34 mouse cellular contexts compared by ENCODE assay signal in the genomic region with DNA sequence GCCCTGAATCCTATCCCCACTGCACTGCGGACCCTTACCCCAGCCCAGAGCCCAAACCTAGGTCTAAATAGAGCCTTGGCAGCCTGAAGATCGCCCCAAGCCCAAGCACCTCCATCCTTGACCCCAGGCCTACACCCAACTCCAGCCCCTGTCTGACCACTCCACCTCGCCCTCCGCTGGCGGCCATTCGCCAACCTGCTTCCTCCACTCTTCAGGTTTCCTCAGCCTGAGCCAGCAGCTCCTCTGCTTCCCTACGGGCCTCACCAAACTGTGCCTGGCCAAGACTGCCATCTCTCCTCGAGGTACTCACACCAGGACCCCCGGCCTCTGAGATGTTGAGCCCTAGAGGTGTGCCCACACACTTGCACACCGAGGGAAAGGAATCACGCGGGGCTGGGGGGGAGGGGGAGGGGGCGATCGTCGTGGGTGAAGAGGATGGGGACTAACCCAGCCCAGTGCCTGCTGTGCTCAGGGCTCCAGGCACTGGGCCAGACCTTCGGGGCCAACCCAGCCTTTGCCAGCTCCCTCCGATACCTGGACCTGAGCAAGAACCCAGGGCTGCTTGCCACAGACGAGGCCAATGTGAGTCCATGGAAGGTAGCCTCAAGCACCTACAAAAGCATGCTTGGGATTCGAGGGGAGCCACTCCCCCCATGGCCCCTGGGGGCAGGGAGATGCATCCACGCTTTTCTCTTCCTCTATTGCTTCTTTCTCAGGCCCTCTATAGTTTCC. TPM values are rescaled to one million over a fixed set of nuclear protein-coding genes. Genes with fewer than 3 reads are reported as not detected.
DNase-seq lines count a peak whose midpoint lies in the region; ATAC-seq and TF ChIP-seq lines count a peak whose summit lies in the region.
"Had no signal": no experiment of that assay in that cellular context is flagged by ENCODE, and none has a peak within 500 bp of the region (broad histone marks: within the 10 kb centered on the region; RNA-seq: fewer than 3 reads in every experiment).

No protein-coding gene starts in this region.

- no peaks in the 10 kb centered on the region for H3K27me3 ChIP-seq in heart, embryonic 14.5 days (ENCODE audit: control insufficient read depth, insufficient read depth, low read length)
- H3K27me3 ChIP-seq in cerebellum, adult 2 months (ENCODE audit: control insufficient read depth, insufficient read depth, low read length) = no peaks in the 10 kb centered on the region
- H3K27me3 ChIP-seq: embryonic facial prominence, embryonic 12.5 days; hindbrain, embryonic 13.5 days; limb, embryonic 15.5 days; liver, embryonic 13.5 days; neural tube, embryonic 13.5 days had no signal

- WGBS in heart, embryonic 14.5 days = 72% methylated on average over 19 of the region's 20 CpGs
- WGBS in cerebellum, adult 2 months = 25% methylated on average over 19 of the region's 20 CpGs

- no peak for TF ChIP-seq CTCF in cerebellum, adult 2 months (IDR thresholded peaks at IDR 0.05; ENCODE audit: borderline replicate concordance, insufficient read depth, low read depth, low read length)

- no peaks in the 10 kb centered on the region for H3K36me3 ChIP-seq in heart, embryonic 14.5 days (ENCODE audit: control insufficient read depth, insufficient read depth, low read length)
- H3K36me3 ChIP-seq: heart, embryonic 12.5 days; limb, embryonic 15.5 days; liver, embryonic 13.5 days had no signal

- DNase-seq in heart, adult 9 months (ENCODE audit: low spot score in 2 of 2) = no peak
- DNase-seq in cerebellum, adult 18-20 months = peak; percentile 57 to 69
- DNase-seq in cerebellum, adult 2 months = peak; percentile 66 to 72
- DNase-seq in cerebellum, postnatal 14 days = peak; percentile 68 to 79
- no peak for DNase-seq in adrenal gland, postnatal 4 days (ENCODE audit: low spot score in 2 of 2)
- DNase-seq in kidney, adult 11 months = no peak
- DNase-seq: adrenal gland, adult 2 months; adrenal gland, postnatal 36 days; B cell, adult 2 months; embryo, embryonic 11 days; gastrocnemius, postnatal 36 days; heart, postnatal 36 days; kidney, adult 9 months; kidney, postnatal 10 days; liver, embryonic 13.5 days; lung, adult 2 months; lung, postnatal 10 days; right cerebral cortex, postnatal 4 days; thymus, adult 18-20 months; thymus, postnatal 25 days had no signal

- ATAC-seq in heart, embryonic 14.5 days (ENCODE audit: insufficient number of reproducible peaks, insufficient read depth, low FRiP score, low read depth) = no peak
- ATAC-seq: forebrain, embryonic 14.5 days; intestine, embryonic 16.5 days had no signal

- peak overlapping the region; percentile 42 for H3K4me2 ChIP-seq in heart, embryonic 14.5 days (ENCODE audit: low read length)
- H3K4me2 ChIP-seq: embryonic facial prominence, embryonic 12.5 days; hindbrain, embryonic 13.5 days; limb, embryonic 15.5 days; liver, embryonic 13.5 days; neural tube, embryonic 13.5 days had no signal

- peaks cover 14 to 22% of the 10 kb centered on the region in 2 experiments for H3K4me1 ChIP-seq in heart, embryonic 14.5 days (ENCODE audit: control insufficient read depth in 2 of 2, insufficient read depth in 2 of 2, low read length in 2 of 2)
- H3K4me1 ChIP-seq in cerebellum, adult 2 months (ENCODE audit: control insufficient read depth, insufficient read depth, low read length) = peaks cover 13% of the 10 kb centered on the region

- H3K27ac ChIP-seq in heart, embryonic 14.5 days (replicated peaks in 1 of 2; ENCODE audit: control insufficient read depth in 1 of 2, insufficient read depth in 1 of 2, low read depth in 2 of 2, low read length in 2 of 2) = peak overlapping the region; percentile 28 to 54; a peak in 2 of 4 replicates
- no peak overlapping the region for H3K27ac ChIP-seq in cerebellum, adult 2 months (ENCODE audit: insufficient read depth, low read length)
- H3K27ac ChIP-seq: embryonic facial prominence, embryonic 12.5 days; hindbrain, embryonic 13.5 days; limb, embryonic 10.5 days; limb, embryonic 15.5 days; liver, embryonic 13.5 days; macrophage; neural tube, embryonic 13.5 days; stomach, postnatal 0 days had no signal

- H3K9ac ChIP-seq in heart, embryonic 14.5 days (ENCODE audit: low read length) = no peak overlapping the region
- H3K9ac ChIP-seq: embryonic facial prominence, embryonic 12.5 days; hindbrain, embryonic 13.5 days; limb, embryonic 15.5 days; liver, embryonic 13.5 days; neural tube, embryonic 13.5 days had no signal

- TF ChIP-seq POLR2A in cerebellum, adult 2 months (IDR thresholded peaks at IDR 0.05; ENCODE audit: borderline replicate concordance, insufficient read depth, low read length) = no peak

- no peaks in the 10 kb centered on the region for H3K9me3 ChIP-seq in heart, embryonic 14.5 days (ENCODE audit: control insufficient read depth, low read length)
- H3K9me3 ChIP-seq: embryonic facial prominence, embryonic 12.5 days; heart, embryonic 12.5 days; hindbrain, embryonic 13.5 days; limb, embryonic 10.5 days; limb, embryonic 15.5 days; liver, embryonic 13.5 days; neural tube, embryonic 13.5 days had no signal

- H3K4me3 ChIP-seq in heart, embryonic 14.5 days (ENCODE audit: control insufficient read depth in 1 of 2, insufficient read depth in 1 of 2, low read depth in 1 of 2, low read length in 2 of 2) = no peak overlapping the region
- H3K4me3 ChIP-seq in cerebellum, adult 2 months (replicated peaks; ENCODE audit: insufficient read depth, low read depth, low read length) = no peak overlapping the region
- H3K4me3 ChIP-seq: embryonic facial prominence, embryonic 12.5 days; heart, embryonic 12.5 days; hindbrain, embryonic 13.5 days; limb, embryonic 10.5 days; limb, embryonic 15.5 days; liver, embryonic 13.5 days; neural tube, embryonic 13.5 days had no signal

RNA-seq across cellular contexts. Expression of a gene that starts 5.2 kb away (rescaled TPM):
- polyA plus RNA-seq in heart, embryonic 14.5 days (2014; fragmentation: Nextera tagmentation; extraction: Ambion mirVana) = 1.6 and 2.9 TPM in 2 replicates
- 109 and 119 TPM in 2 replicates for polyA plus RNA-seq in cerebellum, adult 2 months (2012; rRNA removed)
- total RNA-seq in adrenal gland, postnatal 4 days (2021) = 10 to 100 TPM; 19.6 to 25.4 TPM

RNA-seq across cellular contexts. Expression of a gene that starts 14.6 kb away (rescaled TPM):
- 0.12 and 0.36 TPM in 2 replicates for polyA plus RNA-seq in heart, embryonic 14.5 days (2014; fragmentation: Nextera tagmentation; extraction: Ambion mirVana)
- polyA plus RNA-seq in cerebellum, adult 2 months (2012; rRNA removed) = 39.8 and 56.8 TPM in 2 replicates
- total RNA-seq in adrenal gland, postnatal 4 days (2021) = 1 to 10 TPM in 1 of 2 experiments, under 1 TPM in 1; 0.53 to 1.1 TPM
- total RNA-seq: adrenal gland, adult 2 months; adrenal gland, postnatal 36 days; gastrocnemius, adult 18-20 months; gastrocnemius, postnatal 36 days; heart, postnatal 36 days had no signal
- polyA plus RNA-seq: macrophage; spleen, adult 2 months had no signal

RNA-seq across cellular contexts. Expression of a gene that starts 17.1 kb away (rescaled TPM):
- 43.4 and 54.1 TPM in 2 replicates for polyA plus RNA-seq in heart, embryonic 14.5 days (2014; fragmentation: Nextera tagmentation; extraction: Ambion mirVana)
- polyA plus RNA-seq in cerebellum, adult 2 months (2012; rRNA removed) = 18.5 and 18.7 TPM in 2 replicates
- total RNA-seq in adrenal gland, postnatal 4 days (2021) = 10 to 100 TPM; 82.9 to 85.8 TPM

RNA-seq across cellular contexts. Expression of a gene that starts 29.1 kb away (rescaled TPM):
- polyA plus RNA-seq in heart, embryonic 14.5 days (2014; fragmentation: Nextera tagmentation; extraction: Ambion mirVana) = not detected in 2 replicates
- 0.33 and 0.56 TPM in 2 replicates for polyA plus RNA-seq in cerebellum, adult 2 months (2012; rRNA removed)
- not detected for total RNA-seq in adrenal gland, postnatal 4 days (2021)
- total RNA-seq: adrenal gland, adult 2 months; adrenal gland, postnatal 36 days; gastrocnemius, adult 18-20 months; gastrocnemius, postnatal 36 days; heart, postnatal 36 days had no signal
- polyA plus RNA-seq: adrenal gland, adult 2 months; embryonic facial prominence, embryonic 12.5 days; forebrain, embryonic 14.5 days; heart, embryonic 12.5 days; intestine, embryonic 16.5 days; large intestine, adult 2 months; limb, embryonic 10.5 days; limb, embryonic 15.5 days; liver, embryonic 13.5 days; lung, adult 2 months; macrophage; stomach, postnatal 0 days had no signal

RNA-seq across cellular contexts. Expression of a gene that starts 44.4 kb away (rescaled TPM):
- 35.1 TPM in 2 replicates for polyA plus RNA-seq in heart, embryonic 14.5 days (2014; fragmentation: Nextera tagmentation; extraction: Ambion mirVana)
- 44.8 and 49.3 TPM in 2 replicates for polyA plus RNA-seq in cerebellum, adult 2 months (2012; rRNA removed)
- total RNA-seq in adrenal gland, postnatal 4 days (2021) = 10 to 100 TPM; 63.4 to 64.0 TPM

Comparison
In these comparisons a context has a peak if more than half of its experiments do, and no peak if none do; other contexts are left out.
1. DNase-seq: peak in cerebellum, adult 18-20 months (2 of 2), cerebellum, adult 2 months (2 of 2) and cerebellum, postnatal 14 days (2 of 2); none in heart, adult 9 months (0 of 2), adrenal gland, postnatal 4 days (0 of 2) and kidney, adult 11 months (single experiment).
2. RNA of a gene that starts 5.2 kb away (polyA plus RNA-seq): 109 to 119 TPM in cerebellum, adult 2 months; 1.6 to 2.9 TPM in heart, embryonic 14.5 days; every median in the first group is over 10 times any median in the second.
3. RNA of a gene that starts 14.6 kb away (polyA plus RNA-seq): 39.8 to 56.8 TPM in cerebellum, adult 2 months; 0.12 to 0.36 TPM in heart, embryonic 14.5 days; every median in the first group is over 10 times any median in the second.